Mouse (Mus musculus): ENCODE results near the gene Mbip. TPM values are rescaled to one million over a fixed set of nuclear protein-coding genes. Genes with fewer than 3 reads are reported as not detected.

Gene Mbip
- 10 to 100 TPM; 17.0 to 24.3 TPM for total RNA-seq (2023)

DNA sequence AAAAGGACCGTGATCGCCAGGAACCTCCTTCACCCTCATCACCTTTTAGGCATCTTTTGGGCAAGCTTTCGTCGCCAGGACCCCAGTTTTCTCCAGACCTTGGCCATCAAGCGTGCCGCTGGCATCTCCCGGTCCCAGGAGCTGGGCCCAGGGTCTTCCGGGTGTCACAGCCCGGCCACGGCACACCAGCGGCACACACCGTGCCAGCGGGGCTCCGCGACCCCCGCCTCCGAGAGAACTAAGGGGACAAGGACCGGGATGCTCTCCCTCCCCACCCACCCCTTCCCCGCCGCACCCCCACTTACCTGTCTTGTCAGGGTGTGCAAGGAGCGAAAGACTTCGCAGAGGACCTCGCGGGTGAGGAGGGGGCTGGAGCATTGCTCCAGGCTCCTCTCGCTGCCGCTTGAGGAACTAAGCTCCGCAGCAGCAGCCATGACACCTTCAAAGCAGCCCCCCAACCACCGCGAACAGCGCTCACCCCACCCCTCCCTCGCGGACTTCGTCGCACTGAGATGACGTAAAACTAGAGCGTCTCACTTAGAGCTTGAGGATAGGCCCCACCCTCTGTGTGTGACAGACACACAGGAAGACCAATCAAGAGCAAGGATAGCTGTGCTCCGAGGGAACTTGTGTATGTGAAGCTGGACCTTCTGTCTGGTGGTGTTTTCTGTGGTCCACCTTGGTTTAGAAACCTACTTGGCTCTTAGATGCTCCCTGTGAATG is at the start of gene Mbip:
Gene Mbip (minus strand): TSS at position 528 of the 723 bp plus-strand sequence.

Other genes with a start within 250 kb of the Mbip start
- gene Nkx2-1, start 191.0 kb upstream of the Mbip start, total RNA-seq (2023): not detected

Data from neutrophil, adult 59 days (primary cell).